Mouse (Mus musculus) small intestine, adult 2 months (tissue): ENCODE results near the gene Nap1l5. TPM values are rescaled to one million over a fixed set of nuclear protein-coding genes. Genes with fewer than 3 reads are reported as not detected.

Experiments used
- H3K27ac ChIP-seq: fragments of 200-500 bp; 2 replicates; pipeline ENCODE4 v1.5.1; 2012; ENCODE audit warnings: low read depth, low read length, control low read depth, inconsistent platforms; ENCODE audit not compliant: insufficient read depth
- H3K27me3 ChIP-seq: fragments of 200-500 bp; 2 replicates; pipeline ENCODE4 v1.6.1; 2012; ENCODE audit warnings: mild to moderate bottlenecking, moderate library complexity, low read length, inconsistent platforms; ENCODE audit not compliant: control insufficient read depth, insufficient read depth
- H3K36me3 ChIP-seq: fragments of 200-500 bp; 2 replicates; pipeline ENCODE4 v1.6.1; 2012; ENCODE audit warnings: mild to moderate bottlenecking, low read length, control low read depth, inconsistent platforms; ENCODE audit not compliant: control insufficient read depth, insufficient read depth
- H3K4me1 ChIP-seq: fragments of 200-500 bp; 2 replicates; pipeline ENCODE4 v1.6.1; 2012; ENCODE audit warnings: low read length, inconsistent platforms, mixed read lengths; ENCODE audit not compliant: control insufficient read depth, insufficient read depth, insufficient read length
- H3K4me3 ChIP-seq: fragments of 200-500 bp; 2 replicates; pipeline ENCODE4 v1.5.1; 2012; ENCODE audit warnings: low read depth, mild to moderate bottlenecking, control low read depth, inconsistent platforms, low read length, moderate library complexity
- CTCF ChIP-seq: fragments of 200-500 bp; IDR thresholded peaks from 2 replicates; pipeline ENCODE4 v1.5.1; 2012; ENCODE audit warnings: low read depth, mild to moderate bottlenecking, control low read depth, inconsistent platforms, low read length, moderate library complexity, mixed read lengths; ENCODE audit not compliant: insufficient replicate concordance, insufficient read length; ENCODE audit errors: extremely low read depth
- POLR2A ChIP-seq: fragments of 200-500 bp; IDR thresholded peaks from 2 replicates; pipeline ENCODE4 v1.6.1; 2012; ENCODE audit warnings: low read depth, mild to moderate bottlenecking, control low read depth, inconsistent platforms, low read length, moderate library complexity
- WGBS: fragments of 180-500 bp; shearing (Covaris S2); methylation state at CpG from one replicate; pipeline ENCODE4 v1.1.7; 2018; 5-methylcytosine and 5-hydroxymethylcytosine counted together
- polyA plus RNA-seq: library from polyadenylated mRNA; depleted of rRNA; stranded (reverse); fragments of >200 nt; gene quantifications from 2 replicates; pipeline ENCODE4 v1.2.3, GENCODE M21; 2012

The Nap1l5 gene
- polyA plus RNA-seq, 1 experiment, result 2.0 TPM

DNA sequence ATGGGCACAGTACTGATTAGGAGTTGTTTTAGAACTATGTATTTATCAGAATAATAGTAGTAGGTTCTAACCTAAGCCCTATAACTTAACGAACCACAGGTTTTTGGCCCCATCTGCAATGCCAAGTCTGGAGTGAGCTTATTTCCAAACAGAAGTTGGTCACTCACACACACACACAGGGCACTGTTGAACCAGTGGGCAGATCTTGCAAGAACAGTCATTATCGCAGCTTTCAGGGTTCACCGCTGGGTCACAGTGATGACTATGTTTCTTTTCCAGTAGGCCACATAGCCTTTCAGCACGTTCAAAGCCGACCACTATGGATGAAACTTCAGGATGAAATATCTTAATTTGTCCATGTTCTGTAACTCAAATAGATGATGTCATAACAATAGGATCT lies 15.6 kb upstream of the Nap1l5 start:
- Histone ChIP-seq H3K27me3 (no peaks in the 10 kb centered on the region), H3K4me1 (no peaks in the 10 kb centered on the region), H3K4me3 (no peak overlapping the region), H3K36me3 (peaks cover 5% of the 10 kb centered on the region; the same call in 1 of the 2 replicates), H3K27ac (no peak overlapping the region)
- WGBS, result 84% methylated on average over 5 of the region's 5 CpGs
- TF ChIP-seq CTCF (no peak), POLR2A (no peak)

DNA sequence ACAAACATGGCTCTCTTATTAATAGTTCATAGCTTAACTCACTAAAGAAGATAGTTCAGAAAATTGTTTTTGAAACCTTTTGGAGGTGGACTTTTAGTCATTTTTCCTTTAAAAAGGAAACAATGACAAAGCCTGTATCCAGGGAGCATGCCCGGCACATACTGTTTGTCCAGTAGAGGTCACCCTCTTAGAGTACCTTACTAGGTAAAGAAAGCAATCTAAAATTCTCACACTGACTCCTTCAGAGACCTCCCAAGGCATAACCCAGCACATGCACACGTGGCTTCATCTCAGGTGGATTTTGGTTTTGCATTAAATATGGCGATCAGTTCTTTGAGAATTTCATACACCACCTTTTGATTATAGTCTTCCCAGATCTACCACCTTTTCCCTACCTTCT lies 14.7 kb upstream of the Nap1l5 start:
- WGBS, result 41% methylated on average over 3 of the region's 3 CpGs
- Histone ChIP-seq H3K36me3 (peaks cover 5% of the 10 kb centered on the region; the same call in 1 of the 2 replicates), H3K4me1 (no peaks in the 10 kb centered on the region), H3K27me3 (no peaks in the 10 kb centered on the region), H3K27ac (no peak overlapping the region), H3K4me3 (no peak overlapping the region)
- TF ChIP-seq POLR2A (no peak), CTCF (no peak)

DNA sequence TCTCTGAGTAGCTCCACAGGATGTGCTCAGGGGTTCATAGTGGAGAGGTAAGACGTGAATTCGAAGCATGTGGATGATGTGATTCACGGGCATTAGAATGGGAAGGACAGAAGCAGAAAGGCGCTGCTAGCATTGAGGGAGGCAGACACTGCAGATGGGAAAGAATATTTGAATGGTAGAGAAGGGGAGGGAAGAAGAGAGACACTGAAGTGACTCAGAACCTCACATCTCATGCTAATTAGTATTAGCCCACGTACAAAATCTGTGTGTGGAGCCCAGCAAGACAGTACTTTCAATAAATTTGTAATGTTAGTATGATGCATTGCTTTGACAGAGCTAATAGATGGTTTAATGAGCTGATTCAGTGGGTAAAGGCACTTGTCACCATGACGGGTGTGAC lies 13.9 kb upstream of the Nap1l5 start:
- no peak overlapping the region for H3K4me3 ChIP-seq
- H3K36me3 ChIP-seq, result peaks cover 5% of the 10 kb centered on the region; the same call in 1 of the 2 replicates
- no peak overlapping the region for H3K27ac ChIP-seq
- no peaks in the 10 kb centered on the region for H3K27me3 ChIP-seq
- no peaks in the 10 kb centered on the region for H3K4me1 ChIP-seq
- 81% methylated on average over 6 of the region's 6 CpGs for WGBS
- TF ChIP-seq CTCF, result no peak

DNA sequence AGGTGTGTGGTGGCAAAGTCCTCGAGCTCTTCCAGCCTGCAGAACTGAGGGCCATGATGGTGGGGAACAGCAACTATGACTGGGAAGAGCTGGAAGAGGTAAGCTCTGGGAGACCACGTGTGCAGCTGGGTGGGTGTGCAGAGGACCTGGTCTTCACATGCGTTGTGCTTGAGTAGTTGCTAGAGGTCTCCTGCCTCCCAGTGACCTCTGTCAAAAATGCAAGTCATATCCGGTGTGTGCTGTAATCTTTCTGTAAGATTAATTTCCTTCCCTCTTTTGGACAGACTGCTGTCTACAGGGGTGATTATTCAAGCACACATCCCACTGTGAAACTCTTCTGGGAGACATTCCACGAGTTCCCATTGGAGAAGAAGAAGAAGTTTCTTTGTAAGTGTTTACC lies 9.6 kb upstream of the Nap1l5 start:
- 79% methylated on average over 5 of the region's 5 CpGs for WGBS
- H3K27ac ChIP-seq, result no peak overlapping the region
- TF ChIP-seq POLR2A (no peak), CTCF (no peak)
- peaks cover 5% of the 10 kb centered on the region; the same call in 1 of the 2 replicates for H3K36me3 ChIP-seq
- H3K4me1 ChIP-seq, result no peaks in the 10 kb centered on the region
- H3K4me3 ChIP-seq, result no peak overlapping the region
- H3K27me3 ChIP-seq, result no peaks in the 10 kb centered on the region

DNA sequence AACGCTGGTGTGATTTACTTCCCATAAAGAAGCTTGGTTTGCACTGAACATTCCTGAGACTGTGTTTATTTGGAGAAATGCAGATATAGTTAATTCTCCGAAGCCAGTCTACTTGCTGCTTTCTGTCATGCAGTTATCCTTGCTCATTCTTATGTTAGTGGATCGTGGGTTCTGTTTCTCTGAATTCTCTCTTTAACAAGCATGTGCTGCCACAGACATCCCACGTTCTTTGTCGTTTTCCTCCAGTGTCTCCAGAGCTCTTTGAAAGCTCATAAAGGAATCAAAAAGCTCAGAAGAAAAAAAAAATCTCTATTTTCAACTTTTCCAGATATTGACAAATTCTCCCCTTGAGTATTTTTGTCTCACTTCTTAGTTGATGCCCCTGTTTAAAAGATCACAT lies 7.1 kb upstream of the Nap1l5 start:
- no peak overlapping the region for H3K4me3 ChIP-seq
- WGBS, result 80% methylated on average over 5 of the region's 5 CpGs
- H3K27me3 ChIP-seq, result no peaks in the 10 kb centered on the region
- H3K4me1 ChIP-seq, result peaks cover 2% of the 10 kb centered on the region; the same call in 1 of the 2 replicates
- H3K27ac ChIP-seq, result no peak overlapping the region
- peaks cover 2% of the 10 kb centered on the region; the same call in 1 of the 2 replicates for H3K36me3 ChIP-seq
- TF ChIP-seq POLR2A (no peak), CTCF (no peak)

DNA sequence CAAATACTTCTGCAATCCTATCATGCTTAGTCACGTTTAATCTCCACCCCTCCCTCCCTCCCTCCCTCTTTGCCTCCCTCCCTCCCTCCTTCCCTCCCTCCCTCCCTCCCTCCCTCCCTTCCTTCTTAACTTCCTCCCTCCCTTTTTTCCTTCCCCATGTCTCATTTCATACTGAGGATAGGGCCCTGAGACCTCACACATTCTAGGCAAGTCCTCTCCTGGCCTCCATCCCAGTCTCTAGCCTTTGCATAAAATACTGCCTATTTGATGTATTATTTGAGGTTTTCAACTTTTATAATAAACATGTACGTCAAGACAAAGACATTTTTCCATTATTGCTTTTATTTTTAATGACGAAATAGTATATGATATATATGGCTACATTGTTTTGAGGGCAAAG lies 6.7 kb upstream of the Nap1l5 start:
- peaks cover 2% of the 10 kb centered on the region; the same call in 1 of the 2 replicates for H3K4me1 ChIP-seq
- 66% methylated on average over 3 of the region's 3 CpGs for WGBS
- no peak overlapping the region for H3K27ac ChIP-seq
- no peaks in the 10 kb centered on the region for H3K27me3 ChIP-seq
- TF ChIP-seq POLR2A, result no peak
- TF ChIP-seq CTCF, result no peak
- H3K4me3 ChIP-seq, result no peak overlapping the region
- H3K36me3 ChIP-seq, result peaks cover under 1% of the 10 kb centered on the region; the same call in 1 of the 2 replicates

DNA sequence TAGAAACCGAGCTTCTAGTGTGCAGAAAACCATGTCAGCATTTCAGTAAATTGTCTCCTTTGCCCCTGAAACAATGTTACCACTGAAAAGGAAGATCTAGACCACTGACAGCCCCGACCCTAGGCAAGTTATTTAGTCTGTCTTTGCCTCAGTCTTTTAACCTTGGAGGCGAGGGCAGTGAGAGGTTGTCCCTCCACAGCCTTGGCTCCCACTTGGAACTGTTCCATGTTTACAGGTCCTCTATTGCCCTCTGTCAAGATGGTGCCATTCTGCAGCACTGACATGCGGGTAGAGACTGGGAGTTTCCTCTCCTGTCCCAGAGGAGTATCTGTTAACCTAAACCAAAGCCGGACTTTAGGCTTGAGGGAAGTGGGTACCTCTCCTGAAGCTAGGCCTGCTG lies 6.0 kb upstream of the Nap1l5 start:
- Histone ChIP-seq H3K27me3 (no peaks in the 10 kb centered on the region), H3K4me1 (peaks cover 2% of the 10 kb centered on the region; the same call in 1 of the 2 replicates), H3K4me3 (no peak overlapping the region), H3K27ac (no peak overlapping the region), H3K36me3 (no peaks in the 10 kb centered on the region; the same call in 1 of the 2 replicates)
- TF ChIP-seq POLR2A, result no peak
- no peak for TF ChIP-seq CTCF
- 77% methylated on average over 5 of the region's 5 CpGs for WGBS

DNA sequence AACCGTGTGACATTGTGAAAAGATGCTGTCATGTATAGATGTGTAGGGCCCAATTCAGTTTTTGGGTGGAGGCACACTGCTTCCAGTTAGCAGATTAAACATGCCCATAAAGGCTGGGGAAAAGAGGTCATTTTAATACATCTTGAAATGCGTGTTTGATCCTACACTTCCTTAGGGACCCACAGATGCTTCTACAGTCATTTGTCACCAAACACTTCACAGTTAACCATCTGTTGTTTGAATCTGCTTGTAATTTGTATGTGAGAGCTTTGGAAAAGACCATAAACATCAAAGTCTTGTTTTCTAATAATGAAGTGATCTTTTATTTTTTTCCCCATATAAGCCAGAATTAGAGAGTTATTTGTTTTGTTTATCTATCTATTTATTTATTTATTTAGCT lies 915 bp upstream of the Nap1l5 start:
- Histone ChIP-seq H3K4me3 (no peak overlapping the region), H3K4me1 (peaks cover 2% of the 10 kb centered on the region; the same call in 1 of the 2 replicates), H3K27me3 (no peaks in the 10 kb centered on the region; the same call in 1 of the 2 replicates), H3K27ac (no peak overlapping the region), H3K36me3 (peaks cover 3% of the 10 kb centered on the region; the same call in 1 of the 2 replicates)
- 88% methylated on average over 2 of the region's 2 CpGs for WGBS
- no peak for TF ChIP-seq POLR2A
- no peak for TF ChIP-seq CTCF
